Mouse (Mus musculus) hindbrain, embryonic 14.5 days (tissue): Measurements from ENCODE around the gene Zfand2a. TPM values are rescaled to one million over a fixed set of nuclear protein-coding genes. Genes with fewer than 3 reads are reported as not detected.
A peak's percentile ranks its signal among the peaks of the same experiment; 100 is the strongest.

Experiments
- ATAC-seq: fragments of 200-750 bp; cut with Nextera tagmentation; 2 replicates; pipeline ENCODE4 v1.8.0; 2017; ENCODE audit warnings: moderate number of reproducible peaks, mild to moderate bottlenecking, moderate TSS enrichment, moderate library complexity; ENCODE audit not compliant: low FRiP score
- DNase-seq: peaks from one replicate; pipeline ENCODE4 v3.0.0-alpha.2; 2015; ENCODE audit warnings: low spot score
- H3K27ac ChIP-seq: fragments of 300-500 bp; sonication (generic); 2 replicates; pipeline ENCODE4 v1.5.1; 2014; ENCODE audit warnings: mild to moderate bottlenecking, moderate library complexity
- H3K27me3 ChIP-seq: fragments of 300-500 bp; sonication (generic); 2 replicates; pipeline ENCODE4 v1.6.1; 2014; ENCODE audit warnings: mild to moderate bottlenecking, low read length, mixed read lengths; ENCODE audit not compliant: control insufficient read depth, insufficient read depth
- H3K36me3 ChIP-seq: fragments of 300-500 bp; sonication (generic); replicated peaks from 2 replicates; pipeline ENCODE4 v1.6.1; 2014; ENCODE audit not compliant: control insufficient read depth, insufficient read depth
- H3K4me1 ChIP-seq: fragments of 300-500 bp; sonication (generic); replicated peaks from 2 replicates; pipeline ENCODE4 v1.6.1; 2014; ENCODE audit warnings: antibody characterized with exemption, low read length, mixed read lengths; ENCODE audit not compliant: control insufficient read depth, insufficient read depth
- H3K4me2 ChIP-seq: fragments of 300-500 bp; sonication (generic); replicated peaks from 2 replicates; pipeline ENCODE4 v1.6.1; 2014; ENCODE audit warnings: mild to moderate bottlenecking, moderate library complexity
- H3K4me3 ChIP-seq: fragments of 300-500 bp; sonication (generic); replicated peaks from 2 replicates; pipeline ENCODE4 v1.5.1; 2014; ENCODE audit warnings: mild to moderate bottlenecking, low read length
- H3K9ac ChIP-seq: fragments of 300-500 bp; sonication (generic); 2 replicates; pipeline ENCODE4 v1.6.1; 2014
- H3K9me3 ChIP-seq: fragments of 300-500 bp; sonication (generic); 2 replicates; pipeline ENCODE4 v1.6.1; 2016; ENCODE audit warnings: low read length; ENCODE audit not compliant: control insufficient read depth
- WGBS: fragments of 180-500 bp; shearing (Covaris S2); extraction: QIAGEN DNeasy Blood & Tissue Kit; methylation state at CpG from one replicate; pipeline ENCODE4 v1.1.7; 2014; 5-methylcytosine and 5-hydroxymethylcytosine counted together
- polyA plus RNA-seq: library from polyadenylated mRNA; unstranded; fragments of >200 nt; fragmentation: Nextera tagmentation; extraction: Ambion mirVana; gene quantifications from 2 replicates; pipeline ENCODE4 v1.2.1, GENCODE M21; 2014

The Zfand2a gene
- polyA plus RNA-seq, 1 experiment from 2014 or later = 13.9 TPM

DNA sequence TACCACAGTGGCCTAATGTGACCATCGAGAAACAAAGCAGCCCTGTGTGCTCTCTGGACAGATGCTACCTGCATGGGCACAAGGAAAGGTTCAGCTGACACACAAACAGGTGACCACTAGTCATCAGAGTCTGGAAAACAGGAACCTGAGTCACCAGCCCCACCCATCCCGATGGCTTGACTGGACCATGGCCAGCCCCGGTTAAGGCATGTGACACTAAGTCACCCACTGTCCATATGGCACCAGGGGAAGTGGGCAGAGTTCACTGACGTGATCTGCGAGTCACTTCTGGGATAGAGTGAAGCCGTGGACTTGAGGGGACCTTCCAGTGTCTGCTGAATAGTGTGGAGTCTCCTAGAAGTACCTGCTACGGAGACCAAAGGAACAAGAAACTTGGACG, 5.3 kb downstream of the Zfand2a start:
- peaks cover 83% of the 10 kb centered on the region for H3K36me3 ChIP-seq

DNA sequence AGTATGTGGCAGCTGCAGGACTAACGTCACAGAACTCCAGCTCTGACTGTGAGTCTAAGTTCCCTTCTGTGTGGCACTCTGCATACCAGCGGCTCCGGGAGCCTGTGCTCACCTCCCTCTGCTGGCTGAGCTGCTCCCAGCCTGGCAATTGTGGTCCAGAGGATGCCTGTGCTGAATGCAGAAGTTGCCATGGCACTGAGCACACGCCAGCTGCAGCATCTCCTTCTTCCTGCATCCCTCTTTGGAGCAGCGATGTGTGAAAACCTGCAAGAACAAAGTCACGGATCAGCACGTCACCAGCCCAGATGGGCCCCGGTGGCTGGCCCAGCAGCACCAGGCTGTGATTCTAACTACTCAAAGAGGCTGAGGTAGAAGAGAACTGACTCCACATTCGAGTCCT, 9.6 kb downstream of the Zfand2a start:
- Histone ChIP-seq H3K27ac (no peak overlapping the region), H3K9me3 (no peaks in the 10 kb centered on the region), H3K4me3 (no peak overlapping the region), H3K4me1 (no peaks in the 10 kb centered on the region), H3K36me3 (peaks cover 93% of the 10 kb centered on the region), H3K9ac (no peak overlapping the region), H3K4me2 (no peak overlapping the region), H3K27me3 (no peaks in the 10 kb centered on the region)
- DNase-seq = no peak
- ATAC-seq = no peak
- WGBS = 42% methylated on average over 9 of the region's 9 CpGs

More for the DNA sequence above, 5.3 kb downstream of the Zfand2a start:
- ATAC-seq (no peak), DNase-seq (no peak)
- Histone ChIP-seq H3K27ac (no peak overlapping the region), H3K4me3 (no peak overlapping the region), H3K9me3 (no peaks in the 10 kb centered on the region), H3K4me2 (no peak overlapping the region), H3K27me3 (no peaks in the 10 kb centered on the region), H3K9ac (no peak overlapping the region), H3K4me1 (peaks cover 8% of the 10 kb centered on the region)
- 94% methylated on average over 8 of the region's 8 CpGs for WGBS

DNA sequence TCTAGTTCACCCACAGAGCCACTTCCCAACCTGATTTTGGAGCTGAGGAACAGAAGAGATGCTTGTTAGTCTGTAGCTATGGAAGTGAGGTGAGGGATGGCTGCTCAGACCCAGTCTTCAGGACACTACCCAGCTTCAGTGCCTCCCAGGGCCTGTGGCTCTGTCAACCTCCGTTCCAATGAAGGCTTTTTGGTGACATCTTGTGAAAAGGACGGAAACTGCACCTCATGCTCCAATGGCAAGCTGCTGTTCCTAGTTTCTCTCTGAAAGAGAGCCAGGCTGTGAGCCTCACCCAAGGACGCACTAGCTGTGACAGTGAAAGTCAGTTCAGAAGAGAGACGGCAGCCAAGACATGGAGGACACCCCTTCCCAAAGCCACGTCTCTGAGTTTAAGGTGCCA, 16.4 kb downstream of the Zfand2a start:
- Histone ChIP-seq H3K4me1 (no peaks in the 10 kb centered on the region), H3K4me3 (no peak overlapping the region), H3K27me3 (no peaks in the 10 kb centered on the region), H3K9ac (no peak overlapping the region), H3K9me3 (no peaks in the 10 kb centered on the region), H3K36me3 (peaks cover 26% of the 10 kb centered on the region), H3K27ac (no peak overlapping the region), H3K4me2 (no peak overlapping the region)
- no peak for ATAC-seq
- DNase-seq = peak; percentile 61
- 52% methylated on average over 5 of the region's 5 CpGs for WGBS

DNA sequence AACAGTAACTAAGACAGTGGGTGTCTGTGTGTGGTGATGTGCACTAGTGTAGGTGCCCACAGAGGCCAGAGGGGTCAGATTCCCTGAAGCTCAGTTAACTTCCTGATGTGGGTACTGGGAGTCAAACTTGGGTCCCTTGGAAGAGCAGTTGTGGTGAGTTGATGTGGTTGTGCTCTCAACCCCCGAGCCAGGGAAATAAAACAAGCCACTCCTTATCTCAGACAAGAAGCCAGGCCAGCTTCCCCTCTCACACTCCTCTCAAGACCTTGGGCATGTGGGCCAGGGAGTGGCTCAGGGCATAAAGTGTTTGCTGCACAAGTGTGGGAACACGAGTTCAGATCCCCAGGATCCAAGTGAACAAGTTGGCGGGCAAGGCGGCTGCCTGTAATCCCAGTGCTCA, 17.5 kb downstream of the Zfand2a start:
- WGBS = 72% methylated on average over 4 of the region's 4 CpGs

DNA sequence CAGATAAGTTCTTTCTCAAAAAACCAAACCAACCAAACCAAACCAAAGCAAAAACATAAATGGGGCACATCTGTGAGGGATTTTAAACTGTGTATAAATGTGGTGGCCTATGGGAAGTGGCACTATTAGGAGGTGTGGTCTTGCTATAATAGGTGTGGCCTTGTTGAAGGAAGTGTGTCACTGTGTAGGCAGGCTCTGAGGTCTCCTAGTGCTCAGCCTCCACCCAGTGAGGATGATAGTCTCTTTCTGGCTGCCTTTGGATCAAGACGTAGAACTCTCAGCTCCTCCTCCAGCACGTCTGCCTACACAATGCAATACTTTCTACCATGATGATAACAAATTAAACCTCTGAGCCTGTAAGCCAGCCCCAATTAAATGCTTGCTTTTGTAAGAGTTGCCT, 18.0 kb downstream of the Zfand2a start:
- H3K27ac ChIP-seq = no peak overlapping the region
- no peak overlapping the region for H3K4me3 ChIP-seq
- H3K4me1 ChIP-seq = no peaks in the 10 kb centered on the region
- no peak overlapping the region for H3K9ac ChIP-seq
- DNase-seq (no peak), ATAC-seq (no peak)
- H3K27me3 ChIP-seq = no peaks in the 10 kb centered on the region
- WGBS = 69% methylated on average over 2 of the region's 2 CpGs
- no peak overlapping the region for H3K4me2 ChIP-seq
- H3K9me3 ChIP-seq = no peaks in the 10 kb centered on the region
- H3K36me3 ChIP-seq = peaks cover 10% of the 10 kb centered on the region

More for the DNA sequence above, 17.5 kb downstream of the Zfand2a start:
- H3K36me3 ChIP-seq = peaks cover 14% of the 10 kb centered on the region
- DNase-seq (no peak), ATAC-seq (no peak)
- no peaks in the 10 kb centered on the region for H3K9me3 ChIP-seq
- no peak overlapping the region for H3K4me2 ChIP-seq
- H3K4me3 ChIP-seq = no peak overlapping the region
- no peaks in the 10 kb centered on the region for H3K4me1 ChIP-seq
- no peak overlapping the region for H3K27ac ChIP-seq
- H3K9ac ChIP-seq = no peak overlapping the region
- H3K27me3 ChIP-seq = no peaks in the 10 kb centered on the region

DNA sequence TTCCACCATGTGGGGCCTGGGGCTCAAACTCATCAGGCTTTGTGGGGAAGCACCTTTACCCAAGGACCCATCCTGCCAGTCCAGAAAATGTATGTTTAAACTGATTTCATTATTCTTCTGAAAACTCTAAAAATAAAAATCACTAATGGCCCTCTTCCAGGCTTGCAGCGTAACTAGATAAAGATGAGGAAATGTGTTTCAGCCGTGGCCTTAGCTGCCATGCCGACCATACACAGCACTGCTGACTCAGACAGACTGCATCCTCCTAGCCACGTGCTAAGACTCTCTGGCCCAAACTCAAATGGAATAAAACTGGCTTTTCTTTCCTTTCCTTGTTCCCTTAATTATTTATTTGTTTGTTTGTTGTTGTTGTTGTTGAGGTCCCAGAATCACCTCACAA, 19.5 kb downstream of the Zfand2a start:
- WGBS = 69% methylated on average over 4 of the region's 4 CpGs
- no peak for ATAC-seq

DNA sequence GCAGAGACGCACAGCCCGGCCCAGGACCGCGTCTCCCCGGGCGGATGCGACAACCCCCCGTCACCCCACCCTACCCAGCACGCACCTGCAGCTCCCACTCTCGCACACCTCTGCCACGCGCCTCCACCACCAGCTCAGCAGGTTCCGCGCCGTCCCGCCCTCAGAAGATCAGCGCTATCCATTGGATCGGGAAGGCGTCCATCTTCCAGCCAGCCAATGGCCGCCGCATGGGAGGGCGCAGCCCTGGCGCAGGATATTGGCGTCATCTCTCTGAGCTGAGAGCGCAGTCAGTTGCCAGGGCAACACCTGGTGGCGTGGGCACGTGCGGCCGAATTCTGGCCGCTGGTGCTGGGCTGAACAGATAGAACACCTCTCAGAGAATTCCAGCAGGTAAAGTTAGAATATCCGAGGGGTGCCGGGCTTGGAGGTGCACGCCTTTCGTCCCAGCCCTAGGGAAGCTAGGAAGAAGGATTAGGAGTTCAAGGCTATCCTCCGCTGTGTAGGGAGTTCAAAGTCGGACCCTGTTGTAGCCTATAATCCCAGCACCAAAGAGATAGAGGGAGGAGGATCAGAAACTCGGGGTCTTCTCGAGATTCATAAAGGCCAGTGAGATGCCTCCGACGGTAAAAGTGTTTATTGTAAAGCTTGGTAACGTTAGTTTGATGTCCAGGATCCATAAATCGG, 23.8 kb downstream of the Zfand2a start, which contains the start of gene 3110082I17Rik:
3110082I17Rik (minus strand) TSS at position 144 of the 684 bp plus-strand sequence.
- Histone ChIP-seq H3K27me3 (no peaks in the 10 kb centered on the region), H3K4me2 (peak within 1 kb of the TSS; percentile 82), H3K9me3 (no peaks in the 10 kb centered on the region), H3K4me1 (peaks cover 8% of the 10 kb centered on the region), H3K4me3 (peak within 1 kb of the TSS; percentile 63), H3K27ac (no peak within 1 kb of the TSS), H3K36me3 (0 out of 2 replicates have a peak, but pooled peaks cover 4% of the 10 kb centered on the region), H3K9ac (peak within 1 kb of the TSS; percentile 65)
- 5% methylated on average over 42 of the region's 42 CpGs for WGBS
- DNase-seq (peak; percentile 99), ATAC-seq (peak; percentile 98)

More for the DNA sequence above, 19.5 kb downstream of the Zfand2a start:
- DNase-seq = no peak
- Histone ChIP-seq H3K4me1 (peaks cover 2% of the 10 kb centered on the region), H3K9me3 (no peaks in the 10 kb centered on the region), H3K4me2 (no peak overlapping the region), H3K36me3 (no peaks in the 10 kb centered on the region), H3K27me3 (no peaks in the 10 kb centered on the region), H3K9ac (no peak overlapping the region), H3K4me3 (no peak overlapping the region), H3K27ac (no peak overlapping the region)

DNA sequence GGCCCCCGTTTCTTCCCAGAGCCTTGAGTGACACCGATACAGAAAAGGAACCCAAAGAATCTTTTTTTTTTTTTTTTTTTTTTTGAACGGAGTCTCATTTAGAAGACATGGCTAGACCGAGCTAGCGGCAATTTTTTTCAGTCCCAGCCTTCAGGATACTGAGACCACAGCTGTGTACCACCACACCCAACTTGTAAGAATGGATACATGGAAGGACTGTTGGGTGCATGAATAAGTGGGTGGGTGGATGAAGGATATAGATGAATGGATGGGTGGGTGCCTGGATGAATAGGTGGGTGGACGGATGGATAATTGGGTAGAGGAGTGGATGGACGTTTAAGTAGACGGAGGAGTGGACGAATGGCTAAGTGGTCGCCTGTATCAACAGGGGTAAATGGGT, 24.4 kb downstream of the Zfand2a start:
- H3K9ac ChIP-seq = peak overlapping the region; percentile 65
- H3K4me2 ChIP-seq = peak overlapping the region; percentile 82
- peak overlapping the region; percentile 63 for H3K4me3 ChIP-seq
- DNase-seq = no peak
- H3K4me1 ChIP-seq = peaks cover 8% of the 10 kb centered on the region
- H3K27me3 ChIP-seq = no peaks in the 10 kb centered on the region
- no peak overlapping the region for H3K27ac ChIP-seq
- WGBS = 9% methylated on average over 10 of the region's 10 CpGs
- H3K36me3 ChIP-seq = peaks cover 8% of the 10 kb centered on the region; the same call in 1 of the 2 replicates
- no peaks in the 10 kb centered on the region for H3K9me3 ChIP-seq
- no peak for ATAC-seq

DNA sequence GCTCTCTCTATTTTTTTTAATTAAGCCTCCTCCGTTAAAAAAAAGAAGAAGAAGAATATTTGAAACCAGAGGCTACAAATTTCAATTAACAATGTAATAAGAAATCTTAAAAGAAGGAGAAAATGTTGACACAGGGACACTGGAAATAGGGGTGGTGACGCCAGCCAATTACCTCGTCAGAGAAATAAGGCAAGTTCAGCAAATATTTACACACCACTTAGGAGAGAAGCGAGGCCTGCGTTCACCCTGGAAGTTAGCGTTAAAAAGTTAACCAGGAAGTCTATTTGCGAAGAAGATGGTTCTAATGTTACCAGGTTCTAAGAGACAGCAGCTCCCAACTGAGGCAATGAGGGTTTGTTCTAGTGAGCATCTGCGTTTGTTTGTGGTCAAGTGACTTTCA, 27.1 kb downstream of the Zfand2a start:
- no peaks in the 10 kb centered on the region for H3K27me3 ChIP-seq
- 96% methylated on average over 8 of the region's 8 CpGs for WGBS
- DNase-seq = no peak

More for the DNA sequence above, 27.1 kb downstream of the Zfand2a start:
- peaks cover 8% of the 10 kb centered on the region for H3K4me1 ChIP-seq
- H3K36me3 ChIP-seq = peaks cover 22% of the 10 kb centered on the region
- H3K27ac ChIP-seq = no peak overlapping the region
- H3K4me3 ChIP-seq = no peak overlapping the region
- no peak overlapping the region for H3K9ac ChIP-seq
- no peaks in the 10 kb centered on the region for H3K9me3 ChIP-seq
- H3K4me2 ChIP-seq = no peak overlapping the region
- no peak for ATAC-seq
